Mouse (Mus musculus) C2C12 (cell line): ENCODE data around the gene Adrb1. TPM values are rescaled to one million over a fixed set of nuclear protein-coding genes. Genes with fewer than 3 reads are reported as not detected.
A peak's percentile ranks its signal among the peaks of the same experiment; 100 is the strongest.

Experiments
- H3K27me3 ChIP-seq: one replicate; pipeline ENCODE4 v1.6.1; 2011; ENCODE audit not compliant: control insufficient read depth, insufficient read depth, insufficient read length
- H3K36me3 ChIP-seq: one replicate; pipeline ENCODE4 v1.6.1; 2011; ENCODE audit not compliant: control insufficient read depth, insufficient read depth
- H3K4me3 ChIP-seq: one replicate; pipeline ENCODE4 v1.5.1; 2011; ENCODE audit warnings: mild to moderate bottlenecking, control low read depth; ENCODE audit not compliant: poor library complexity, insufficient read depth, severe bottlenecking
- H3K79me2 ChIP-seq: one replicate; pipeline ENCODE4 v1.6.1; 2011; ENCODE audit not compliant: control insufficient read depth, insufficient read depth
- H3K79me3 ChIP-seq: one replicate; pipeline ENCODE4 v1.6.1; 2011; ENCODE audit warnings: low read depth, control low read depth
- H3ac ChIP-seq: one replicate; pipeline ENCODE3; 2011; ENCODE audit warnings: low read depth; ENCODE audit not compliant: control insufficient read depth, insufficient read length
- CEBPB ChIP-seq: IDR thresholded peaks from one replicate; pipeline ENCODE4 v1.6.1; 2011; ENCODE audit warnings: low read depth, mild to moderate bottlenecking, control low read depth, moderate library complexity
- CTCF ChIP-seq: IDR thresholded peaks from one replicate; pipeline ENCODE4 v1.5.1; 2011; ENCODE audit not compliant: control insufficient read depth, insufficient read depth, insufficient read length
- FOSL1 ChIP-seq: IDR thresholded peaks from one replicate; pipeline ENCODE4 v1.8.0; 2011; ENCODE audit warnings: mild to moderate bottlenecking, low read length; ENCODE audit not compliant: poor library complexity, insufficient read depth, severe bottlenecking
- MAX ChIP-seq: IDR thresholded peaks from one replicate; pipeline ENCODE4 v1.6.1; 2011; ENCODE audit warnings: mild to moderate bottlenecking, control low read depth
- MYOD1 ChIP-seq: IDR thresholded peaks from one replicate; pipeline ENCODE4 v1.6.1; 2011; ENCODE audit warnings: low read depth; ENCODE audit not compliant: control insufficient read depth, insufficient read length
- MYOG ChIP-seq: IDR thresholded peaks from one replicate; pipeline ENCODE4 v1.6.1; 2011; ENCODE audit not compliant: control insufficient read depth, insufficient read length; ENCODE audit errors: extremely low read depth
- USF1 ChIP-seq: IDR thresholded peaks from one replicate; pipeline ENCODE4 v1.6.1; 2011; ENCODE audit warnings: low read depth, mild to moderate bottlenecking, control low read depth, moderate library complexity
- long read RNA-seq, 2 experiments: library from polyadenylated mRNA; unstranded; transcript quantifications; one replicate each; pipeline ENCODE4 v2.0.0; 2019 to 2020
- polyA plus RNA-seq: library from polyadenylated mRNA; unstranded; fragments of >200 nt; fragmentation: generic; extraction: Trizol; gene quantifications from one replicate; pipeline ENCODE4 v1.2.1, GENCODE M21; 2012; ENCODE audit warnings: missing spikeins

Gene Adrb1
- polyA plus RNA-seq, result 0.13 TPM
- long read RNA-seq, experiment 1, result 0 reads
- long read RNA-seq, experiment 2, result 0 reads

DNA sequence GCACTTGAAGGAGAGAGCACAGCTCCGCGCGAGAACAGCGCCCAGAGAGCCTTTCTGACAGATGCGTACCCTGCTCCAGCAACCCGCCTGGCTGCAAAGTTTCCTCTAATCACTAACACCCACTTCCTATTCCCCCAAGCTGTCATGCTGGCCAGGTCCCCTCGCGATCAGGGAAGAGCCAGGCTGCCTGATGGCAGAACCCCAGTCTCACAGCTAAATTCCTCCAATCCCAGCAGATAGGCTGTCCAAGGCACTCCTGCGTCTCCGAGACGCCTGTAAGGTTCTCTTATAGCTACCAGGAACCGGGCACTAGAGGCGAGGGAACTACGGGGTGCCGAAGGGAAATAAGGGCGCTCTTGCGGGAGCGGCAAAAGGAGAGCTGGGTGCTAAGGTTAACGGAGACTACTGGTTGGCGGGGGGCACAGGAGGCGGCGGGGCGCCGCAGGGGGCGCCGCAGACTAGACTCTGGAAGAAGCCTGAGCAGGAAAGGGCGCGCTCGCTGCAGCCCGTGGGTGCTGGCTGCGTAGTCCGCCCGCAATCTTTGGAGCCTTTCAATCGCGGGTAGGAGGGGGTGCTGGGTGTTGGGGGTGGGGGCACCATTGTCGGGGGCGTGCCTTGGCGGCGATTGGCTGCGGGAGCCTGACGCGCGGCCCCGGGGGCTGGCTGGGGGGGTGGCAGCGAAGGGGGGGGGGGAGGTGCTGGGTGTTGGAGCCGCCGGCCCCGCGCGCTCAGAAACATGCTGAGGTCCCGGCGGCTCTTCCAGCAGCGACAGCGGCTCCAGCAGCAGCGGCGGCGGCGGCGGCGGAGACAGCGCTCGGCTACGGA, at the start of gene Adrb1:
Adrb1 (plus strand) TSS at position 813 of the 825 bp plus-strand sequence.
- H3K79me2 ChIP-seq, result no peaks in the 10 kb centered on the region
- H3K4me3 ChIP-seq, result no peak within 1 kb of the TSS
- peak within 1 kb of the TSS; percentile 14 for H3ac ChIP-seq
- peaks cover 23% of the 10 kb centered on the region for H3K27me3 ChIP-seq
- TF ChIP-seq FOSL1, result no peak
- no peaks in the 10 kb centered on the region for H3K36me3 ChIP-seq
- H3K79me3 ChIP-seq, result no peaks in the 10 kb centered on the region

DNA sequence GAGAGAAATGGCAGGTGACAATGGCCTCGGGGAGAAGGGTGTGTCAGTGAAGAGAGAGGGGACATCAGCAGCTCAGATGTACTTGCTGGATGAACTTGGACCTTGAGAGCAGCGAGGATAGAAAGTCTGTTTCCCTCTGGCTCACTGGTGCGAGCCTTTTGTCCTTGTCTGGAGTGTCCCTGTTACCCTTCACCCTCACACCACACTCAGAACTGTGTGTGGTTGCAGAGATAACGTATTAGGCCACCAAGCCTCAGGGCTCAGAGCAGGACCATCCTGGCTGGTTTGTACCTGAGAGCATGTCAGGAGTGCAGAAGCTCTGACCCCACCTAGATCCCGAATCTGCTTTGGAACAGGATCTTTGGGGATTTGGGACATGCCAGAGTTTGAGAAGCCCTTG, 46.3 kb upstream of the Adrb1 start:
- TF ChIP-seq MYOG (no peak), USF1 (no peak), CEBPB (no peak), MYOD1 (no peak), CTCF (no peak), MAX (no peak), FOSL1 (no peak)
- no peaks in the 10 kb centered on the region for H3K79me2 ChIP-seq
- H3K27me3 ChIP-seq, result no peaks in the 10 kb centered on the region
- no peaks in the 10 kb centered on the region for H3K36me3 ChIP-seq
- H3K79me3 ChIP-seq, result no peaks in the 10 kb centered on the region
- H3ac ChIP-seq, result no peak overlapping the region
- H3K4me3 ChIP-seq, result no peak overlapping the region

DNA sequence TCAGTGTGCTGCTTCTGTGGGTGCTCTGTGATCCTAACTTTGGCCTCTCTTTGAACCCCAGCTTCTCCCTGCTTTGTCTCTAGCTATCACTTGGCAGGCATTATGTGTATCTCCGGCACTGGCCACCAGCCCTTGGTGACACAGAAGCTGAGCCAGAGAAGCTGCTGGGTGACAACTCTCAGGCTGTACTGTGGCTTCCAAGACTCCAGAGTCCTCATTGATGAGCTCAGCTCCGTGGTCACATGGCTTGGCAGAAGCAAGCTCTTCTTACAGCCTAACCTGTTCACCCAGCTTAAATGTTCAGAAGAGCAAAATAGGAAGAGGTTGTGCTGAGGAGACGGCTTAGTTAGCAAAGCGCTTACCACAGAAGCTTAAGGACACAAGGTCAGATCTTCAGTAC, 45.5 kb upstream of the Adrb1 start:
- H3K27me3 ChIP-seq, result no peaks in the 10 kb centered on the region
- H3ac ChIP-seq, result no peak overlapping the region

DNA sequence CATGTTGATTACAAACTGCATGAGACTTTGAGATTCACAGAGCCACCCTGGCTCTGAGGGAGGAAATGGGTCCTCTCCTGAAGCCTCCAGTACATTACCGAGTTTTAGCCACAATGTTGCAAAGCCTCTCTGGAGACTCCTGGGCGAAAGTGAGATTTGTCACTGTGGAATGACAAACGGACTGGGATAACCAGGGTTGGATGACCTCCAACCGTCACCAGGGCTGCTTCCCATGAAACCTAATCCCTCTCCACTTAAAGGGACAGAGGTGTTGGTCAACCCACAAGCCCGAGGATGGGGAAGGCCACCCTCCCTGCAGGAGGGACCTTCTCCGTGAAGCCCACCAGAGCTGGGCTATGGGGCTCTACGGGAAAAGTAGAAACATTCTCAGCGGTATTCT, 44.4 kb upstream of the Adrb1 start:
- no peaks in the 10 kb centered on the region for H3K27me3 ChIP-seq
- no peaks in the 10 kb centered on the region for H3K79me3 ChIP-seq
- no peaks in the 10 kb centered on the region for H3K36me3 ChIP-seq
- no peak overlapping the region for H3K4me3 ChIP-seq
- no peaks in the 10 kb centered on the region for H3K79me2 ChIP-seq
- no peak overlapping the region for H3ac ChIP-seq
- TF ChIP-seq CEBPB (no peak), USF1 (no peak), FOSL1 (no peak), MYOG (no peak), MAX (no peak), CTCF (no peak)

More for the DNA sequence above, 45.5 kb upstream of the Adrb1 start:
- Histone ChIP-seq H3K4me3 (no peak overlapping the region), H3K79me3 (no peaks in the 10 kb centered on the region), H3K36me3 (no peaks in the 10 kb centered on the region), H3K79me2 (no peaks in the 10 kb centered on the region)
- TF ChIP-seq CTCF, result no peak
- no peak for TF ChIP-seq MYOG
- TF ChIP-seq MAX, result no peak
- no peak for TF ChIP-seq FOSL1
- no peak for TF ChIP-seq USF1

DNA sequence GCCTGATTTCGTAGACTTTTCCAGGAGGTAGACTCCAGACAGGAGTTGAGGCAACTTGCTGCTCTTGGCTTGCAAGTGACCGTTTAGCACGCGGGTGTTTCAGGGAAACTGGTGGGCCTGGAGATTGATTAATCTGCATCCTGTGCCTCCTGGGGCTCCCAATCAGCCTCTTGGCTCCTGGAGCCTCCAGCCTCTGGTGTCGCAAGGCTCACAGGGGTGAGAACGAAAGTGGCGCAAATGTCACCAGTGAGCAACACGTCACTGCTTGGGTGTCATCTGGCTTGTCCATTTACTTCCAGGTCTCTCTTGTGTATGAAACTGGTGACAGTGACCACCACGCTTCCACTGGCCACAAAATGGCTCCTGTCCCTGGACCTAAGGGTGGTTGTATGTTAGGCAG, 43.5 kb upstream of the Adrb1 start:
- no peaks in the 10 kb centered on the region for H3K27me3 ChIP-seq
- no peaks in the 10 kb centered on the region for H3K79me2 ChIP-seq
- H3K79me3 ChIP-seq, result no peaks in the 10 kb centered on the region
- no peak for TF ChIP-seq MYOG
- TF ChIP-seq FOSL1, result no peak
- no peak for TF ChIP-seq MYOD1
- no peak for TF ChIP-seq CTCF
- no peak for TF ChIP-seq CEBPB
- no peak for TF ChIP-seq USF1
- no peak for TF ChIP-seq MAX
- no peak overlapping the region for H3K4me3 ChIP-seq
- H3K36me3 ChIP-seq, result no peaks in the 10 kb centered on the region
- no peak overlapping the region for H3ac ChIP-seq

DNA sequence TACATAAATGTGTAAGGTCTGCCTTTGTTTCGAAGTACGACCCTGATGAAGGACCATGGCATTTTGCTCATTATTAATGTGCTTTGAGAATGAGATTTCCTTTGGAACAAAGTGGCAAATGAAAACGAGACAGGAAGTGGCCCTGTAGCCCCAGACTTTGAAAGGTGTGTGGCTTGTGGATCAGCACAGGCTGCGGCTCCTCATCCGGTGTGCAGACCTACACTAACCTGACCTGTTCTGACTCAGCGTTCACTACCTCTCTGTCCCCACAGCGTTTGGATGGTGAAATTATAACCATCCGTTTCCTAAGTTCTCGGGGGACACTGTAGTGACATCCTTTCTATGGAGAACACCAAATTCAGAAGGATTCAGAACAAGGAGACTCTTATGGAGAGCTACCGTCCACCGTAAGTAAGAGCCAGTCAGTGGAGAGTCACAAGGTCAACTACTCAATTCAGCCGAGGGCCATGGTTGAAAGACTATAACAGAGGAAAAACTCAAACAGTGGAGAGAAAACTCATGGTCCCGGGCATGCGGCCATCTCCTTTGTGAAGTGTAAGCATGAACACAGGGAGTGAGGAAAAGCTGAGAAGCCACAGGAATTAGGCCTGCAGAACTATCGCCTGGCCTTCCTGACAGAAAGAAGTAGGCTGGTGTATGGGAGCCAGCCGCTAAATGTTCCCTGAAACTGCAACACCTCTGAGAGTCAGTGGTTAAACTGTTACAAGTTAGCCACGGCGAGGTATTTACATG, 42.6 kb upstream of the Adrb1 start:
- no peaks in the 10 kb centered on the region for H3K36me3 ChIP-seq

More for the DNA sequence above, 42.6 kb upstream of the Adrb1 start:
- TF ChIP-seq MAX, result no peak
- TF ChIP-seq FOSL1, result no peak
- no peak for TF ChIP-seq CTCF
- H3K4me3 ChIP-seq, result no peak overlapping the region
- no peaks in the 10 kb centered on the region for H3K27me3 ChIP-seq
- no peaks in the 10 kb centered on the region for H3K79me2 ChIP-seq
- no peaks in the 10 kb centered on the region for H3K79me3 ChIP-seq
- H3ac ChIP-seq, result no peak overlapping the region
